Mouse (Mus musculus) kidney, embryonic 16.5 days (tissue): ENCODE measurements at regions not wholly inside any gene's neighbourhood (a gene's known extent, or its start where the extent isn't known, plus 50 kb on each side); places are given as distances from the start of the nearest gene placed in this dataset.
A peak's percentile ranks its signal among the peaks of the same experiment; 100 is the strongest.

Experiments
- ATAC-seq: fragments of 200-750 bp; cut with Nextera tagmentation; 2 replicates; pipeline ENCODE4 v1.8.0; 2017; ENCODE audit warnings: moderate TSS enrichment; ENCODE audit not compliant: low FRiP score, low TSS enrichment
- H3K27ac ChIP-seq: fragments of 300-500 bp; sonication (generic); 2 replicates; pipeline ENCODE4 v1.5.1; 2014; ENCODE audit warnings: low read length
- H3K27me3 ChIP-seq: fragments of 300-500 bp; sonication (generic); 2 replicates; pipeline ENCODE4 v1.6.1; 2014; ENCODE audit warnings: low read length, control low read depth, mixed read lengths; ENCODE audit not compliant: insufficient read depth
- H3K36me3 ChIP-seq: fragments of 300-500 bp; sonication (generic); 2 replicates; pipeline ENCODE4 v1.6.1; 2014; ENCODE audit warnings: low read length, control low read depth, mixed read lengths; ENCODE audit not compliant: insufficient read depth
- H3K4me1 ChIP-seq: fragments of 300-500 bp; sonication (generic); 2 replicates; pipeline ENCODE4 v1.6.1; 2014; ENCODE audit warnings: low read length, control low read depth, mixed read lengths; ENCODE audit not compliant: insufficient read depth
- H3K4me2 ChIP-seq: fragments of 300-500 bp; sonication (generic); replicated peaks from 2 replicates; pipeline ENCODE4 v1.6.1; 2014; ENCODE audit warnings: low read depth, low read length
- H3K4me3 ChIP-seq: fragments of 300-500 bp; sonication (generic); 2 replicates; pipeline ENCODE4 v1.5.1; 2014; ENCODE audit warnings: mild to moderate bottlenecking, low read length
- H3K9ac ChIP-seq: fragments of 300-500 bp; sonication (generic); replicated peaks from 2 replicates; pipeline ENCODE4 v1.6.1; 2014; ENCODE audit warnings: low read length
- H3K9me3 ChIP-seq: fragments of 300-500 bp; sonication (generic); 2 replicates; pipeline ENCODE4 v1.6.1; 2016; ENCODE audit warnings: low read length, control low read depth
- WGBS: fragments of 180-500 bp; shearing (Covaris S2); extraction: QIAGEN DNeasy Blood & Tissue Kit; methylation state at CpG from one replicate; pipeline ENCODE4 v1.1.7; 2014; 5-methylcytosine and 5-hydroxymethylcytosine counted together

GRCm38 (mm10) chr2:11416122-11416521, 137.8 kb downstream of the Pfkfb3 start:
- no peak for ATAC-seq
- Histone ChIP-seq H3K9ac (no peak overlapping the region), H3K4me1 (no peaks in the 10 kb centered on the region), H3K36me3 (no peaks in the 10 kb centered on the region), H3K4me3 (no peak overlapping the region), H3K9me3 (no peaks in the 10 kb centered on the region), H3K27me3 (no peaks in the 10 kb centered on the region), H3K27ac (no peak overlapping the region), H3K4me2 (no peak overlapping the region)
- 84% methylated on average over 11 of the region's 11 CpGs for WGBS

GRCm38 (mm10) chr2:11412521-11412920, 141.4 kb downstream of the Pfkfb3 start:
- Histone ChIP-seq H3K36me3 (no peaks in the 10 kb centered on the region), H3K9me3 (no peaks in the 10 kb centered on the region), H3K27ac (no peak overlapping the region), H3K4me2 (no peak overlapping the region), H3K4me3 (no peak overlapping the region), H3K4me1 (no peaks in the 10 kb centered on the region), H3K9ac (no peak overlapping the region), H3K27me3 (no peaks in the 10 kb centered on the region)
- no peak for ATAC-seq
- WGBS, result 94% methylated on average over 6 of the region's 6 CpGs

- no peaks in the 10 kb centered on the region for H3K27me3 ChIP-seq
- no peaks in the 10 kb centered on the region for H3K36me3 ChIP-seq
- WGBS, result 59% methylated on average over 5 of the region's 6 CpGs
- no peaks in the 10 kb centered on the region for H3K4me1 ChIP-seq
- no peak overlapping the region for H3K9ac ChIP-seq
- no peak overlapping the region for H3K4me2 ChIP-seq
- H3K4me3 ChIP-seq, result no peak overlapping the region
- H3K9me3 ChIP-seq, result no peaks in the 10 kb centered on the region
- H3K27ac ChIP-seq, result no peak overlapping the region
- no peak for ATAC-seq
These were observed 145.4 kb downstream of the Pfkfb3 start for GRCm38 (mm10) chr2:11408497-11408896.

- H3K9ac ChIP-seq, result no peak overlapping the region
- no peaks in the 10 kb centered on the region for H3K9me3 ChIP-seq
- no peaks in the 10 kb centered on the region for H3K4me1 ChIP-seq
- no peaks in the 10 kb centered on the region for H3K27me3 ChIP-seq
- H3K27ac ChIP-seq, result no peak overlapping the region
- no peak overlapping the region for H3K4me3 ChIP-seq
- no peak overlapping the region for H3K4me2 ChIP-seq
- no peaks in the 10 kb centered on the region for H3K36me3 ChIP-seq
- 80% methylated on average over 1 of the region's 1 CpGs for WGBS
- no peak for ATAC-seq
These were observed 147.7 kb downstream of the Pfkfb3 start for GRCm38 (mm10) chr2:11406103-11406615.

- WGBS, result 50% methylated on average over 10 of the region's 10 CpGs
- ATAC-seq, result 0 out of 2 replicates have a peak, but pooled peaks have one; percentile 42
- Histone ChIP-seq H3K9me3 (no peaks in the 10 kb centered on the region), H3K4me3 (no peak overlapping the region), H3K4me1 (no peaks in the 10 kb centered on the region), H3K36me3 (no peaks in the 10 kb centered on the region), H3K9ac (no peak overlapping the region), H3K27ac (0 out of 2 replicates have a peak overlapping the region, but pooled peaks have one; percentile 20), H3K27me3 (no peaks in the 10 kb centered on the region), H3K4me2 (no peak overlapping the region)
These were observed 151.5 kb downstream of the Pfkfb3 start for GRCm38 (mm10) chr2:11402218-11402848.

- H3K4me2 ChIP-seq, result no peak overlapping the region
- no peak overlapping the region for H3K27ac ChIP-seq
- no peaks in the 10 kb centered on the region for H3K4me1 ChIP-seq
- H3K4me3 ChIP-seq, result no peak overlapping the region
- no peak overlapping the region for H3K9ac ChIP-seq
- H3K9me3 ChIP-seq, result no peaks in the 10 kb centered on the region
- WGBS, result 84% methylated on average over 3 of the region's 3 CpGs
- no peaks in the 10 kb centered on the region for H3K27me3 ChIP-seq
- ATAC-seq, result no peak
- no peaks in the 10 kb centered on the region for H3K36me3 ChIP-seq
These were observed 154.5 kb downstream of the Pfkfb3 start for GRCm38 (mm10) chr2:11399411-11399810.

GRCm38 (mm10) chr2:11398949-11399348, 154.9 kb downstream of the Pfkfb3 start:
- no peaks in the 10 kb centered on the region for H3K27me3 ChIP-seq
- ATAC-seq, result no peak
- H3K9ac ChIP-seq, result no peak overlapping the region
- H3K27ac ChIP-seq, result no peak overlapping the region
- no peaks in the 10 kb centered on the region for H3K4me1 ChIP-seq
- H3K4me2 ChIP-seq, result no peak overlapping the region
- no peaks in the 10 kb centered on the region for H3K36me3 ChIP-seq
- WGBS, result 79% methylated on average over 6 of the region's 6 CpGs
- no peak overlapping the region for H3K4me3 ChIP-seq
- H3K9me3 ChIP-seq, result no peaks in the 10 kb centered on the region

GRCm38 (mm10) chr2:11398391-11398790, 155.5 kb downstream of the Pfkfb3 start:
- Histone ChIP-seq H3K27ac (no peak overlapping the region), H3K27me3 (no peaks in the 10 kb centered on the region), H3K9ac (no peak overlapping the region), H3K4me3 (no peak overlapping the region), H3K4me1 (no peaks in the 10 kb centered on the region), H3K4me2 (no peak overlapping the region), H3K9me3 (no peaks in the 10 kb centered on the region), H3K36me3 (no peaks in the 10 kb centered on the region)
- WGBS, result 67% methylated on average over 6 of the region's 6 CpGs
- ATAC-seq, result no peak

GRCm38 (mm10) chr2:11396835-11397234, 157.0 kb downstream of the Pfkfb3 start:
- no peak overlapping the region for H3K27ac ChIP-seq
- H3K9ac ChIP-seq, result no peak overlapping the region
- H3K4me2 ChIP-seq, result no peak overlapping the region
- no peaks in the 10 kb centered on the region for H3K36me3 ChIP-seq
- H3K4me3 ChIP-seq, result no peak overlapping the region
- no peaks in the 10 kb centered on the region for H3K9me3 ChIP-seq
- no peaks in the 10 kb centered on the region for H3K27me3 ChIP-seq
- 91% methylated on average over 3 of the region's 3 CpGs for WGBS
- H3K4me1 ChIP-seq, result no peaks in the 10 kb centered on the region
- no peak for ATAC-seq

GRCm38 (mm10) chr2:11394675-11395349, 159.1 kb downstream of the Pfkfb3 start:
- H3K4me1 ChIP-seq, result no peaks in the 10 kb centered on the region
- H3K9ac ChIP-seq, result no peak overlapping the region
- H3K27me3 ChIP-seq, result no peaks in the 10 kb centered on the region
- H3K9me3 ChIP-seq, result no peaks in the 10 kb centered on the region
- WGBS, result 65% methylated on average over 4 of the region's 5 CpGs
- H3K4me3 ChIP-seq, result no peak overlapping the region
- no peaks in the 10 kb centered on the region for H3K36me3 ChIP-seq
- ATAC-seq, result no peak
- H3K27ac ChIP-seq, result no peak overlapping the region
- no peak overlapping the region for H3K4me2 ChIP-seq
